Mouse (Mus musculus): ENCODE measurements around the gene Akap8.

GRCm38 (mm10) chr17:32257944-32258343 lies 63.1 kb downstream of the Akap8 start:
- TF ChIP-seq CTCF (IDR thresholded peaks at IDR 0.05; ENCODE audit: insufficient read depth, low read depth, low read length) (no peak), POLR2A (IDR thresholded peaks at IDR 0.05; ENCODE audit: insufficient read depth, low read depth, low read length) (no peak)
